Mouse (Mus musculus) heart, adult 11 months (tissue): Measurements from ENCODE around the gene Fosb.
A peak's percentile ranks its signal among the peaks of the same experiment; 100 is the strongest.

Experiments used
- DNase-seq: peaks from one replicate; pipeline ENCODE4 v3.0.0; 2022

Fosb gene

DNA sequence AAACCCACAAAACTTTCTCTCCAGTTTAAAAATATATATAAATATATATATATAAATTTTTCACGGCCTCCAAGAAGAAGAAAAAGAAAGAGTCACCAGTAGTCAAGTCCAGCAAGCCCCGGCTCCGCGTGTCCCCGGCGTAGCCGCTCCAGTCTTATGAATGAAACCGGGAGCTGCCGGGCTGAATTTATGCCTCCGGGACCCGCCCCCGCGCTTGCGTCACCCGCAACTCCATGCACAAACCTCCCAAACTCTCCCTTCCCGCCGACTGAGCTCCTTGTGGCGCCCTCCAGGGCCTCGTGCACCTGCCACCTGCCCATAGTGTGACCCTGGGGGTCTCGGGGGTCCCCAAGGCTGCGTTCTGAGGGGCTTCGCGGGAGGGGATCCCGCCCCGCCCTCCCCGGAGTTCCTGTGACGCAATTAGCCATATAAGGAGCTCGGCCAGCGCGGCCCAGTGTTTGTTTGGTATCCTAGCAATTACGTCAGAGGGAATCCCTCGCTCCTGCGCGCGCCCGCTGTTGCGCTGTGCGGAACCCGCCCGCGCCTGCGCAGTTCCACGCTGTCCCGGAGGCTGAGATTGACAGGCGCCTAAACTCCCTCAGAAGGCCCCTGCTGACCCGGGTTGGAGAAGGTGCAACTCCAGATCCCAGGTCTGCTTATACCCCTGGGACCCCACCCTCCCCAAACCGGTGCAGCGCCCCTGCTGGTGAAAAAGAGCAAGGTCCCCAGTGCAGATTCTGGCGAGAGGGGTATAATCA is at the start of gene Fosb:
Gene Fosb, minus strand, starts transcription at position 168 of the 758 bp plus-strand sequence.
- peak; percentile 100 for DNase-seq

DNA sequence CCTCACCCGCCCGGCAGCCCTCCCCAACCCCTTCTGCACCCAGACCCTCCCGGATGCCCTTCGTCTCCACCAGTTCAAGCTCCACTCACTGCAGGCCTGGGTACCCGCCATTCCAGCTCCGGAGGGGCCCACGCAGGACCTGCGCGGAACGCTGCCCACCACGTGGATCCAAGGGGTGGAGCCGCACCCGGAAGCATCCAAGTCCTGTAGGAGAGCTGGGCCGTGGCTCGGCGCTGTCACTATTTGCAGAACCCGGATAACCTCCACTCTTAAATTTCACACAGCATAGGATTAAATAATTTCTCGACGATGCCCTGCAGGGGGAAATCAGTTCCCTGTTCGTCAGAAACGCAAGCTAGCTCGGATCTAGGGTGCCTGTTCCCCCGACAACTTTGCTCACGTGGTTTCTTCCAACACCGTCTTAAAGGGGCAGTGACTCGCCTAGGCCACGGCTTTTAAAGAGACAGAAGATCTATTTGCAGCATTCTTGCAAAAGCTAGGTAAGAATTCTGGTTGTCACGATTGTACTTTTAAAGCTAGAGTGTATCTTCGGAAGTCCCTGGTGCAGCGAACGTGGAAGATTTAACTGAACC is 49.5 kb upstream of the Fosb start, which contains the start of the genes Cd3eap and Ppp1r13l:
Gene Cd3eap, minus strand, starts transcription at position 185 of the 593 bp plus-strand sequence.
Gene Ppp1r13l, plus strand, starts transcription at position 451 of the 593 bp plus-strand sequence.
- peak; percentile 99 for DNase-seq

DNA sequence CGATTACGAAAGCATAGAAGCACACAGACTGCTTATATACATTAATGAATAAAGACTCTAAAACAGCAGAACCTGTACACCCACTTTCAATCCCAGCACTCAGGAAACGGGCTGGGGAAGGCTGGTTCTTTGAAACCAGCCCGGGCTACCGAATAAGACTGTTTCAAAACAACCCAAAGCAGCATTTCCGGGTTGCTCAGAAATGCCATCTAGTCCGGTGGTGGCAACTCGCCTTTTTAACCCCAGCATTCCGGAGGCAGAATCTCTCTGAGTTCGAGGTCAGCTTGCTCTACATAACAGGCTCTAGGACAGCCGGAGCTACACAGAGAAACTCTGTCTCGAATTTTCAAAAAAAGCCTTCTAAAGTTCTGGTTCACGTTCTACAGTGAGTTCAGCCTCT is 48.8 kb upstream of the Fosb start:
- peak; percentile 87 for DNase-seq

DNA sequence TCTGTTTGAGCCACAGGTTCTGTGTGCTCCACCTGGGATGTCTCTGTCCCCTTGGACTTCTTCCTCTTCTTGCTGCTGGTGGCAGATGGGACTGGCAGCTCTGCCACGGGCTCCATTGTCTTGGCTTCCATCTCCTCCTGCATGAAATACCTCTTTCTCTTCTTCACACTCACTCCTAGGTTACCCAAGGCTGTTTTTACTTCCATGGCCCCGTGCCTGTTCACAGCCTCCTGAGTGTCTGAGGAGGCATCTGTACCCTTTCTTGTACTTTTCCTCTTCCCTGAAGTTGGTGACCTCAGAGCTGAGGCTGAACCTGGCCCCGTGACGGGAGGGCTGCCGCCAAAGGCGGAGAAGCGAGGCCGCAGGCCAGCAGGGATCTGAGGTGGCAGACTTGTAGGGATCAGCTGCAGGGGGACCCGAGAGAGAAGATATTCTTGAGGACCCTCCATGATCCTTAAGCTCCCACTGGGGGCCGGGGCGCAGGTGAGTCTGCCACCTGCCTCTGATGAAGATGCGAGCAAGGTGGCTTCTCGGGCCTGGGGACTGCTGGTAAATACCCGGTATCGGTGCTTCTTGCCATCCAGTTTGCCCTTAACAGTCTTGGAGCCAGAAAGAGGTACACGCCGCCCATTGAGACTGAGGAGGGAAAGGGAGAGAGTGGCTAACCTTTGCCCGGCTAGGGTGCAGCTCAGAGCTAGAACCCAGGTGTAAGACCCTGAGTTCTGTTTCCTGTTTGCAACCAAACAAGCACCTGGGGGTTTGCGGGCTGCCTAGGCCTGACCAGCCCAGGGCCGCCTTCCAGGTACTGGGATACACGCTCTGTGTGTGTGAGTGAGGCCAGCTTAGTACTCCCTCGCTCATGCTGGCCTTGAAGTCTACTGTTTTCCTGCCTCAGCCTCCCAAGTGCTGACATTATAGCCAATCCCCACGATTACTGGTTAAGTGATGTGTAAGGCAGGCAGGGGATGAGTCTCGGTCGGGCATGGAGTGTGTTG is 47.8 kb upstream of the Fosb start:
- DNase-seq: peak; percentile 93

GRCm38 (mm10) chr7:19356311-19356710 is 46.5 kb upstream of the Fosb start:
- peak; percentile 92 for DNase-seq

GRCm38 (mm10) chr7:19354991-19355390 is 45.1 kb upstream of the Fosb start:
- DNase-seq: peak; percentile 92

GRCm38 (mm10) chr7:19350221-19350620 is 40.4 kb upstream of the Fosb start:
- DNase-seq: peak; percentile 91

- peak; percentile 98 for DNase-seq
These were observed 39.5 kb upstream of the Fosb start for GRCm38 (mm10) chr7:19349188-19349915.

- peak; percentile 100 for DNase-seq
These were observed 35.2 kb upstream of the Fosb start for GRCm38 (mm10) chr7:19344938-19345471.

- DNase-seq: peak; percentile 96
These were observed 34.5 kb upstream of the Fosb start, which contains the start of gene Ercc1 for GRCm38 (mm10) chr7:19344237-19344847. Gene Ercc1 (plus strand): TSS chr7:19344778.

DNA sequence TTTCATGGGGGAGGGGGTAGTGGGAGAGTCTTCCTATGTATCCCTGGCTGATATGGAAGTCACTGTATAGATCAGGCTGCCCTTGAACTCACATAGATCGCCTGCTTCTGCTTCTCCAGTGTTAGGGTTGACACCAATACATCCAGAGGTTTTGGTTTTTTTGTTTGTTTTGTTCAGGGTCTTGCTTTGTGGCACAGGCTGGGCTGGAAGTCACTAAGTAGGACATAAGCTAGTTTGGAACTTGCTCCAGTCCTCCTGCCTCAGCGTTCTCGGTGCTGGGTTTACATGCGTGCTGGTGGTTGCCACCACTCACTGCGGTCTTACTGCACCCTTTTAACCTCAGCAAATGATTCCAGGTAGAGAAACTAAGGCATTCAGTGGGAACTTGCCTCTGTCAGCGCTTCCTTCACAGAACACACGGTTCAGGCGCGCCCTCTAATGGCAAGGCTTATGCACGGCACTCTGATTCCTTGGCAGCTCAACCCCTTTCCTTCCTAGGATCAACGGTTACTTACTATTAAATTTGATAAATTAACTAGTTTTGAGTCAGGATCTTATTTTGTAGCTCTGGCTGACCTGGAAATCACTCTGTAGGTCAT is 33.5 kb upstream of the Fosb start:
- peak; percentile 95 for DNase-seq

- peak; percentile 98 for DNase-seq
These were observed 32.7 kb upstream of the Fosb start for GRCm38 (mm10) chr7:19342481-19343027.

- DNase-seq: peak; percentile 98
These were observed 32.0 kb upstream of the Fosb start for GRCm38 (mm10) chr7:19341761-19342409.

DNA sequence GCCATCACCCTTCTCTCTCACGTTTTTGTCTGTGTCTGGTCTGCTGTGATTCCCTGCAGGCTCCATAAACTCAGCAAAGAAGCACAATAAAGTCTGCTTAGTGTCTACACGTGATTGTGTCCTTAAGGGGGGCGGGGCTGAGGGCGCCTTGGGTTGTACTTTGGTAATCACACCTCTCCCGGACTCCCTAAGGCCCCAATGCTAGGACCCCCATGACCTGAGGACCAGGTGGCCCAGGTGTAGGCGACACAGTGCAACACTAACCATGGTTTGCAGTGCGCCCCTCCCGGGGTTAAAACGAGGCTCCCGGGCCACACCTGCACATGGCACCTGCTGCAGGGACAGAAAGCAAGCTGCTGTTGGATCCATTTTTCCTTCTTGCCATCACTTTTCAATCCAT is 31.4 kb upstream of the Fosb start:
- peak; percentile 91 for DNase-seq

GRCm38 (mm10) chr7:19338596-19338995 is 28.7 kb upstream of the Fosb start:
- no peak for DNase-seq

- no peak for DNase-seq
These were observed 28.2 kb upstream of the Fosb start for GRCm38 (mm10) chr7:19338060-19338459.

DNA sequence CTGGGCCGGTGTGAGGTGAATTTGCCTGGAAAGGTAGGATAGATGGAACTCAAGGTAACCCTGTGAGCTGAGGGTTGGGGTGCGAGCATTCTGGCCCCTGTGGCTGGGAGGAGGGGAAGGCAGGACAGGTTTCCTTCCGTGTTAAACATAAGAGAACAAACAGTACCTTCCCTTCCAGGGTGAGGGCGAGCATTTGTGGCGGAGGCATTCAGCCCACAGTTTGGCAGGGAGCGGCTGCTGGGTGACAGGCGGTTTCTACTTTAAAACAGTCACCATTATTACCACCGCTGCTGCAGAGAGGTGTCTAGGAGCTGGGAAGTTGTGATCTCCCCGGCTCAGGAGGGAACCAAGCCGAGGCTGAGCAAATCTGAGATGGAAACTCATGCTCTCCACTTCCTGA is 27.3 kb upstream of the Fosb start:
- peak; percentile 92 for DNase-seq

DNA sequence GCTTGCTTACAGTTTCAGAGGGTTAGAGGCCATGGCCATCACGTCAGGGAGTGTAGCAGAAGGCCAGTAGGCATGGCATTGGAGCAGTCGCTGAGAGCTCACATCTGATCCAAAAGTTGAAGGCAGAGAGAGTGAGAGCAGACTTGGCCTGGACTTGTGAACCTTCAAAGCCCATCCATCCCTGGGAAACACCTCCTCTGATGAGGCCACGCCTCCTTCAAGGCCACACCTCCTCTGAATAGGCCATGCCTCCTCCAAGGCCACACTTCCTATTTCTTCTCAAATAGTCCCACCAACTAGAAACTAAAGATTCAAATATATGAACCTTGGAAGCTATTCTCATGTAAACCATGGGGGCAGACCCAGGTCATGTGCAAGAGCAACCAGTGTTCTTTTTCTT is 25.7 kb upstream of the Fosb start:
- peak; percentile 89 for DNase-seq

DNA sequence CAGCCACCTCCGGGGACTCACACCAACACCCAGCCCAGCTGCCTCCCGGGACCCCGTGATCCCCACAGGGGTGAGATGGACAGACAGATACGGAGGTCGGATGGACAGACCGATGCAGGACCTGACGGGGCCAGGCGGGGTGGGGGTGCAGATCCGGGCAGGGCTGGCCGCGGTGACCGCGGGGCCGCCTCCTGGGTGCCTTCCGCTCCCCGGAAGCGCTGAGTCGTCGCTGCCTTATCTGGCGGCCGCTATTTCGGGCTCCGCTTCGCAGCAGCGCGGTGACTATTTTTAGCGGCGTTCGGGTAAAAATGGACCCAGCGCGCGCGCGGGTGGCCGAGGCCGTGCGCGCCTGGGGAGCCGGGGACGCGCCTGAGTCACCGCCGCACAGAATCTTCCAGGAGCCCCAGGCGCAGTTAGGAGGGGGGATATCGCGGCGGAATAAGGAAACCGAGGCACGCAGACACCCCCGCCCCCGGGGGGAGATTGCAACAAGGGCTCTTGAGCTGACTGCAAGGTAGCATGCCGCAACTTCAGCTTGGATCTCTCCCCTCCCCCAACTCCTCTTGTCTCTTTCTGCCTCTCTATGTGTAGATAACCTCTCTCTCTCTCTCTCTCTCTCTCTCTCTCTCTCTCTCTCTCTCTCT is 23.0 kb upstream of the Fosb start:
- peak; percentile 99 for DNase-seq

GRCm38 (mm10) chr7:19331910-19332309 is 22.1 kb upstream of the Fosb start:
- peak; percentile 87 for DNase-seq
